Mouse (Mus musculus) heart, embryonic 15.5 days (tissue): Measurements from ENCODE around the gene Terb2. TPM values are rescaled to one million over a fixed set of nuclear protein-coding genes. Genes with fewer than 3 reads are reported as not detected.

Experiments
- ATAC-seq: fragments of 200-750 bp; cut with Nextera tagmentation; replicated peaks from 2 replicates; pipeline ENCODE4 v1.8.0; 2017; ENCODE audit warnings: low read depth, moderate TSS enrichment; ENCODE audit not compliant: insufficient number of reproducible peaks, insufficient read depth, low FRiP score
- H3K27ac ChIP-seq: fragments of 300-500 bp; sonication (generic); 2 replicates; pipeline ENCODE4 v1.5.1; 2015; ENCODE audit warnings: mild to moderate bottlenecking, inconsistent platforms
- H3K27me3 ChIP-seq: fragments of 300-500 bp; sonication (generic); 2 replicates; pipeline ENCODE4 v1.6.1; 2015; ENCODE audit warnings: inconsistent platforms
- H3K36me3 ChIP-seq: fragments of 300-500 bp; sonication (generic); 2 replicates; pipeline ENCODE4 v1.6.1; 2015; ENCODE audit warnings: mild to moderate bottlenecking, inconsistent platforms
- H3K4me1 ChIP-seq: fragments of 300-500 bp; sonication (generic); replicated peaks from 2 replicates; pipeline ENCODE4 v1.6.1; 2015; ENCODE audit warnings: inconsistent platforms
- H3K4me2 ChIP-seq: fragments of 300-500 bp; sonication (generic); 2 replicates; pipeline ENCODE4 v1.6.1; 2015; ENCODE audit warnings: inconsistent platforms, mild to moderate bottlenecking, moderate library complexity
- H3K4me3 ChIP-seq: fragments of 300-500 bp; sonication (generic); 2 replicates; pipeline ENCODE4 v1.5.1; 2015; ENCODE audit warnings: mild to moderate bottlenecking, inconsistent platforms
- H3K9ac ChIP-seq: fragments of 300-500 bp; sonication (generic); 2 replicates; pipeline ENCODE4 v1.6.1; 2015; ENCODE audit warnings: mild to moderate bottlenecking, inconsistent platforms
- H3K9me3 ChIP-seq: fragments of 300-500 bp; sonication (generic); replicated peaks from 2 replicates; pipeline ENCODE4 v1.6.1; 2016; ENCODE audit warnings: inconsistent platforms
- WGBS: fragments of 180-500 bp; shearing (Covaris S2); methylation state at CpG from one replicate; pipeline ENCODE4 v1.1.7; 2015; ENCODE audit warnings: mixed read lengths; 5-methylcytosine and 5-hydroxymethylcytosine counted together
- polyA plus RNA-seq: library from polyadenylated mRNA; unstranded; fragments of >200 nt; fragmentation: Nextera tagmentation; extraction: Ambion mirVana; gene quantifications from 2 replicates; pipeline ENCODE4 v1.2.1, GENCODE M21; 2015

The Terb2 gene
- polyA plus RNA-seq, 1 experiment from 2014 or later: not detected

DNA sequence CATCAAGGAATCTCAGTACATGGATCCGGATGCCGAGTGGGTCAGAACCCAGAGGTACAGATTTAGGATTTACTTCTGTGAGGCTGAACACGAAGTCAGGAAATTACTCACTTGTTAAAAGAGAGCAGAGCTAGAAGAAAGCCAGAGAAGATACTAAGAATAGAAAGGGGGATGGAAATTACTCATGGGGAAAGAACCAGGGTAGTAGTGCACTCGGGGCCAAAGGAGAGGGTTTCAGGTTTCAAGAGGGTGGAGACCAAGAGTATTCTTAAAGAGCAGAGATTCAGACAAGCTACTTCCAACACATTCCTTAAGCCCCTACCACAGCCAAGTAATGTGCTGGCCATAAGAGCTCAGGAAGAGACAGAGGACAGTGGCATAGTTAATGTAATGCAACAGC, 24.5 kb upstream of the Terb2 start:
- WGBS: 15% methylated on average over 4 of the region's 4 CpGs
- Histone ChIP-seq H3K4me3 (no peak overlapping the region), H3K4me2 (peak overlapping the region; percentile 16; the same call in 1 of the 2 replicates), H3K9ac (no peak overlapping the region), H3K27me3 (no peaks in the 10 kb centered on the region), H3K9me3 (no peaks in the 10 kb centered on the region), H3K36me3 (no peaks in the 10 kb centered on the region), H3K4me1 (peaks cover 25% of the 10 kb centered on the region), H3K27ac (peak overlapping the region; percentile 57)
- ATAC-seq: no peak

DNA sequence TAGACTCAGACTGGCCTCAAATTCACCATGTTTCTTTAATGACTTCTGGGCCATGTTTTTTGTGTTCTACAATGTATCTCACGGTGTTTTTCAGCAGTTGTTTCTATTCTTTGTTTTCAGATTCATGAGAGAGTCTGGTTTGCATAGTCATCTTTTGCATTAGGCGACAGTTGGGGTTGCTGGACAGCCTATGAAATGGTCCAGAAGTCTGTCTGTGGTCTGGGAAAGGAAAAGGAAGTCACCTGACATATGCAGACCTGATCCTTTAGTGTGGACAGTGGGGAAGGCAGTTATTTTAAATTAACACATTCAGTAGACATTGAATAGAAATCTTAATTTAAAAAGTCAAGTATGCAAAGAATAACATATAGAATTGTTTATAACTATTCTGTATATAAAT, 23.5 kb upstream of the Terb2 start:
- ATAC-seq: no peak
- no peak overlapping the region for H3K9ac ChIP-seq
- H3K36me3 ChIP-seq: no peaks in the 10 kb centered on the region
- H3K4me2 ChIP-seq: no peak overlapping the region
- H3K27ac ChIP-seq: no peak overlapping the region
- WGBS: 80% methylated on average over 2 of the region's 2 CpGs
- H3K27me3 ChIP-seq: no peaks in the 10 kb centered on the region
- H3K4me3 ChIP-seq: no peak overlapping the region
- H3K4me1 ChIP-seq: peaks cover 25% of the 10 kb centered on the region
- H3K9me3 ChIP-seq: no peaks in the 10 kb centered on the region

GRCm38 (mm10) chr2:122163430-122164195, 22.5 kb upstream of the Terb2 start:
- Histone ChIP-seq H3K9ac (no peak overlapping the region), H3K4me3 (no peak overlapping the region), H3K36me3 (no peaks in the 10 kb centered on the region), H3K4me2 (no peak overlapping the region), H3K27me3 (no peaks in the 10 kb centered on the region), H3K27ac (no peak overlapping the region), H3K4me1 (peaks cover 18% of the 10 kb centered on the region), H3K9me3 (no peaks in the 10 kb centered on the region)
- ATAC-seq: no peak
- 67% methylated on average over 13 of the region's 13 CpGs for WGBS

- Histone ChIP-seq H3K4me1 (peaks cover 14% of the 10 kb centered on the region), H3K36me3 (no peaks in the 10 kb centered on the region), H3K9me3 (no peaks in the 10 kb centered on the region), H3K9ac (no peak overlapping the region), H3K4me2 (no peak overlapping the region), H3K27me3 (no peaks in the 10 kb centered on the region), H3K27ac (no peak overlapping the region), H3K4me3 (no peak overlapping the region)
- no peak for ATAC-seq
- WGBS: 71% methylated on average over 11 of the region's 11 CpGs
Measured at GRCm38 (mm10) chr2:122164293-122164692, 21.8 kb upstream of the Terb2 start.

DNA sequence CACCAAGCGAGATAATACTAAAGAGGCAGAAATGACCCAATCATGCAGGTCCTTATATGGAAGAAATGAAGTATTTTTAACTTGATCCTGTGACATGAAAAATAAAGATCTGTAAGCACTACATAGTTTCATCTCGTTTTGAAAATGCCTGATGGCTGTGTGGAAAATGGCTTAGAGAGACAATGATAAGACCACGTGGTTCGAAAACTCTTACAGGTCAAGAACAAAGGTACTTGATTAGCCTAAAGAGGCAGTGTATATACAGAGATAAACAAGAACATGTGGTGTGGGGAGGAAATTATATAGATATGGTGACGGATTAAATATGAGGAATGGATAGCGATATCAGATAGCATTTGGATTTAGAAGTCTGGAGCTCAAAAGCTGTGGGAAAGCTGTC, 14.8 kb upstream of the Terb2 start:
- Histone ChIP-seq H3K27me3 (no peaks in the 10 kb centered on the region), H3K4me2 (no peak overlapping the region), H3K36me3 (no peaks in the 10 kb centered on the region), H3K9me3 (no peaks in the 10 kb centered on the region), H3K4me3 (no peak overlapping the region), H3K4me1 (no peaks in the 10 kb centered on the region), H3K27ac (no peak overlapping the region), H3K9ac (no peak overlapping the region)
- 65% methylated on average over 6 of the region's 6 CpGs for WGBS
- no peak for ATAC-seq

GRCm38 (mm10) chr2:122172188-122172587, 13.9 kb upstream of the Terb2 start:
- no peak overlapping the region for H3K4me3 ChIP-seq
- no peak overlapping the region for H3K4me2 ChIP-seq
- no peaks in the 10 kb centered on the region for H3K27me3 ChIP-seq
- H3K4me1 ChIP-seq: no peaks in the 10 kb centered on the region
- no peak for ATAC-seq
- no peaks in the 10 kb centered on the region for H3K36me3 ChIP-seq
- H3K9ac ChIP-seq: no peak overlapping the region
- H3K9me3 ChIP-seq: no peaks in the 10 kb centered on the region
- WGBS: 92% methylated on average over 2 of the region's 2 CpGs
- H3K27ac ChIP-seq: no peak overlapping the region

DNA sequence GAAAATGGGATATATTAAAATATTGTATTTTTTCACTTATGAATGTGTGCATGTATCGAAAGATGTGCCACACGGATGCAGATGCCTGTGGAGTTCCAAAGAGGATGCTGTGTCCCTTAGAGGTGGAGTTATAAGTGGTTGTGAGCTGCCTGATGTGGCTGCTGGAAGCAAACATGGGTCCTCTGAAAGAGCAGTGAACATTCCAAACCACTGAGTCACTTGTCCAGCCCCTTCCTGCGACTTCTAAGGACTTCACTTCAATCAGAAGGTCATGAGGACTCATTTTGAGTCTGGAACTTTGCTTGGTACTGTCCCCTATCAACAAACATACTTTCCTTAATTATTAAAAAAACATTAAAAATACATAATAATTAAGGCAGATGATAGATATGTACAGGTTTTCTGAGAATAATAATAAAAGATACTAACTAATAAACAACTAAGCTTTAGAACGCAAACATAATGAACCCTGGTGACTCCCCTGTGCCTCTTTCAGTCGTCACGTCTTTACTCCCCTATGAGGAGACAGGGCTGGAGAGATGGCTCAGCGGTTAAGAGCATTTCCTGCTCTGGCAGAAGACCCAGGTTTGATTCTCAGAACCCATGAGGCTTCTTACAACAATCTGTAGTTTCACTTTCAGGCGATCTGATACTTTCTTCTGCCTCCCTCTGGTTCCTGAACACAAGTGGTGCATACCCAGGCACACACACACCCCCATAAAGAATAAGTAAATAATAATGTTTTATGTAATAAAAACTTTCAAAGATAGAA, 5.8 kb upstream of the Terb2 start:
- 63% methylated on average over 8 of the region's 8 CpGs for WGBS
- no peak overlapping the region for H3K27ac ChIP-seq
- H3K9ac ChIP-seq: no peak overlapping the region

GRCm38 (mm10) chr2:122185086-122185485, 986 bp upstream of the Terb2 start:
- Histone ChIP-seq H3K4me3 (no peak overlapping the region), H3K4me2 (no peak overlapping the region), H3K27ac (no peak overlapping the region), H3K9ac (no peak overlapping the region), H3K9me3 (no peaks in the 10 kb centered on the region), H3K4me1 (no peaks in the 10 kb centered on the region), H3K36me3 (no peaks in the 10 kb centered on the region), H3K27me3 (no peaks in the 10 kb centered on the region)
- no peak for ATAC-seq
- WGBS: 78% methylated on average over 4 of the region's 4 CpGs

More for the DNA sequence above, 5.8 kb upstream of the Terb2 start:
- Histone ChIP-seq H3K4me1 (no peaks in the 10 kb centered on the region), H3K36me3 (no peaks in the 10 kb centered on the region), H3K9me3 (no peaks in the 10 kb centered on the region), H3K4me2 (no peak overlapping the region), H3K27me3 (no peaks in the 10 kb centered on the region), H3K4me3 (no peak overlapping the region)
- no peak for ATAC-seq

GRCm38 (mm10) chr2:122186751-122187150, 679 bp downstream of the Terb2 start:
- Histone ChIP-seq H3K4me2 (no peak overlapping the region), H3K27me3 (no peaks in the 10 kb centered on the region), H3K4me1 (no peaks in the 10 kb centered on the region), H3K27ac (no peak overlapping the region), H3K4me3 (no peak overlapping the region), H3K36me3 (no peaks in the 10 kb centered on the region), H3K9ac (no peak overlapping the region), H3K9me3 (no peaks in the 10 kb centered on the region)
- 89% methylated on average over 3 of the region's 3 CpGs for WGBS
- ATAC-seq: no peak

DNA sequence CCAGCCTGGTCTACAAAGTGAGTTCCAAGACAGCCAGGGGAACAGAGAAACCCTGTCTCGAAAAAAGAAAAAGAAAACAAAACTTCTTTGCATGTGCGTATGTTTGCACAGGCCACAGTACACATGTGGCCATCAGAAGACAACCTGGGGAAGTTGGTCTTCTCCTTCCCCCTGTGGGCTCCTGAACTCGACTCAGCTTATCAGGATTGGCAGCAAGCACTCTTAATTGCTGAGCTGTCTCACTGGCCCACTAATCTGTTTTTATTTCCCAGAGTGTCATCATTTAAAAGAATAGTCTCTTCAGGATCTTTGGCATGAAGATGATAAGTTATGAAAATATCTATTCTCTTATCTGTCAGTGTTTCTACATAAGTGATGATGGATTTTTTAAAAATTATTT, 5.8 kb downstream of the Terb2 start:
- no peaks in the 10 kb centered on the region for H3K27me3 ChIP-seq
- no peak overlapping the region for H3K9ac ChIP-seq
- no peaks in the 10 kb centered on the region for H3K36me3 ChIP-seq
- H3K27ac ChIP-seq: no peak overlapping the region
- WGBS: 58% methylated on average over 3 of the region's 3 CpGs
- ATAC-seq: no peak
- H3K9me3 ChIP-seq: no peaks in the 10 kb centered on the region
- H3K4me2 ChIP-seq: no peak overlapping the region
- no peaks in the 10 kb centered on the region for H3K4me1 ChIP-seq
- no peak overlapping the region for H3K4me3 ChIP-seq

- Histone ChIP-seq H3K27ac (no peak overlapping the region), H3K36me3 (no peaks in the 10 kb centered on the region), H3K27me3 (no peaks in the 10 kb centered on the region), H3K9me3 (no peaks in the 10 kb centered on the region), H3K4me3 (no peak overlapping the region), H3K4me2 (no peak overlapping the region), H3K9ac (no peak overlapping the region), H3K4me1 (no peaks in the 10 kb centered on the region)
- WGBS: 52% methylated on average over 1 of the region's 1 CpGs
- ATAC-seq: no peak
Measured at GRCm38 (mm10) chr2:122194509-122194929, 8.4 kb downstream of the Terb2 start.

DNA sequence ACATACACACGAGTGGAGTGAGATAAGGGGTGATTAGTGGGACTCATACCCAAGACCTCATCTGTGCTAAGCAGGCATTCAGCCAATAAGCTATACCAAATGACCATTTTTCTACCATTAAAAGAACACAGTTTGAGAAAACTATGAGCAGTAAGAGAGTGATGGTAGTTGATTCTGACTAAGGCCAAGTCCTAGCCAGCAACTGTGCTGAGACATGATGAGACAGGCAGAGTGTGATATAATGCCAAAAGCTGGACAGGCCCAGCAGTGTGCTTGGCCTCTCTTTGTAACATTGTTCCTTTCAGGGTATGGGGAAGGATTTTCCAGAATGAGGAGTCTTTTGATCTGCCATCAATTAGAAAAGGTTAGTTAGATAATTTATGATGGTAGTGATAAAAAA, 15.4 kb downstream of the Terb2 start:
- no peak for ATAC-seq
- H3K27me3 ChIP-seq: no peaks in the 10 kb centered on the region
- H3K9me3 ChIP-seq: no peaks in the 10 kb centered on the region
- H3K4me1 ChIP-seq: no peaks in the 10 kb centered on the region
- no peaks in the 10 kb centered on the region for H3K36me3 ChIP-seq
- H3K27ac ChIP-seq: no peak overlapping the region
- 44% methylated on average over 1 of the region's 1 CpGs for WGBS
- H3K4me2 ChIP-seq: no peak overlapping the region
- no peak overlapping the region for H3K9ac ChIP-seq
- no peak overlapping the region for H3K4me3 ChIP-seq
